Mouse (Mus musculus): Measurements from ENCODE around the gene Myo6. TPM values are rescaled to one million over a fixed set of nuclear protein-coding genes. Genes with fewer than 3 reads are reported as not detected.
"Not testable (repeated sequence)": the region's sequence is repeated elsewhere in the genome, so short reads cannot be mapped to it uniquely, and the experiment has no call there.

Myo6 gene
- polyA plus RNA-seq, 1 experiment from 2014 or later = 12.1 TPM

DNA sequence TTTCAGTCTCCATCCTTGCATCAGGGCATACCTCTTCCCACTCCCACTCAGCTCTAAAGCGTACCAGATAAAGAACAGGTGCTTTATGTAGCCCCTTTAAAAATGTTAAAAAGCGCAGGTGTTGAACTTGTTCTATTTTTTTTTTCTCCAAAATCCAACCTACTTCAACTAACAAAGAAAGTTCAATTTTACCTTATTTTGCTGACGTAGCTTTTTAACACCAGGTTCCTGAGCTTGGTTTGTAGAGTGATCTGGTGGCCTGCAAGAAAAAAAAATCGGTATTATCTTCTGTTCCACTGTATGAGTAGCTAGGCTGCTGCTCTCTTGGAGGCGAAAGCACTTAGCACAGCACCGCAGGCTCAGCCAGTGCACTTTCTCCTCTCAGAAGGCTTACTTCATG is 151.1 kb downstream of the Myo6 start:
- Histone ChIP-seq H3K27me3 (no peaks in the 10 kb centered on the region), H3K4me2 (no peak overlapping the region), H3K4me1 (no peaks in the 10 kb centered on the region), H3K36me3 (no peaks in the 10 kb centered on the region), H3K9ac (no peak overlapping the region), H3K9me3 (no peaks in the 10 kb centered on the region), H3K27ac (no peak overlapping the region), H3K4me3 (no peak overlapping the region)
- ATAC-seq (ENCODE audit: insufficient number of reproducible peaks, low FRiP score, low TSS enrichment, low read depth) = no peak
- WGBS = 89% methylated on average over 6 of the region's 6 CpGs

DNA sequence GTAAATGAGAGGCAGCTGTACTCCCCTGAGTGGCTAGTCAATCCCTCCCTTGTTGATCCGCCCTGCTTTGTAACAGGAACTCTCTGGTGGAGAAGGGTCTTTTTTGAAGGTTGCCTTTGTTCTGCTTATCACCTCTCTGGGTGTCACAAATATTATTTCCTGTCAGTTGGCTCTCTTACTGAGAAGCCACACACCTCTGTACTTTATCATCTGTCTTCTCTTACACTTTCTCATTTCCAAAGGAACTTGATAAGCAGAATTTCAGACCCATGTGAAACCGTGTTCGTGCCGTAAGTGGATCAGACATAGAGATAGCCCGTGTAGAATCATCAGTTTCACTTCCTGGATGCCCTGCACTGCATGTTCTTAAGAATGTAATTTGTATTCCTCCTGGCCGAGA is 153.2 kb downstream of the Myo6 start:
- Histone ChIP-seq H3K4me1 (no peaks in the 10 kb centered on the region), H3K27ac (no peak overlapping the region), H3K36me3 (no peaks in the 10 kb centered on the region), H3K4me2 (no peak overlapping the region), H3K9ac (no peak overlapping the region), H3K4me3 (no peak overlapping the region), H3K9me3 (no peaks in the 10 kb centered on the region), H3K27me3 (no peaks in the 10 kb centered on the region)
- no peak for ATAC-seq (ENCODE audit: insufficient number of reproducible peaks, low FRiP score, low TSS enrichment, low read depth)
- WGBS = 84% methylated on average over 6 of the region's 6 CpGs

DNA sequence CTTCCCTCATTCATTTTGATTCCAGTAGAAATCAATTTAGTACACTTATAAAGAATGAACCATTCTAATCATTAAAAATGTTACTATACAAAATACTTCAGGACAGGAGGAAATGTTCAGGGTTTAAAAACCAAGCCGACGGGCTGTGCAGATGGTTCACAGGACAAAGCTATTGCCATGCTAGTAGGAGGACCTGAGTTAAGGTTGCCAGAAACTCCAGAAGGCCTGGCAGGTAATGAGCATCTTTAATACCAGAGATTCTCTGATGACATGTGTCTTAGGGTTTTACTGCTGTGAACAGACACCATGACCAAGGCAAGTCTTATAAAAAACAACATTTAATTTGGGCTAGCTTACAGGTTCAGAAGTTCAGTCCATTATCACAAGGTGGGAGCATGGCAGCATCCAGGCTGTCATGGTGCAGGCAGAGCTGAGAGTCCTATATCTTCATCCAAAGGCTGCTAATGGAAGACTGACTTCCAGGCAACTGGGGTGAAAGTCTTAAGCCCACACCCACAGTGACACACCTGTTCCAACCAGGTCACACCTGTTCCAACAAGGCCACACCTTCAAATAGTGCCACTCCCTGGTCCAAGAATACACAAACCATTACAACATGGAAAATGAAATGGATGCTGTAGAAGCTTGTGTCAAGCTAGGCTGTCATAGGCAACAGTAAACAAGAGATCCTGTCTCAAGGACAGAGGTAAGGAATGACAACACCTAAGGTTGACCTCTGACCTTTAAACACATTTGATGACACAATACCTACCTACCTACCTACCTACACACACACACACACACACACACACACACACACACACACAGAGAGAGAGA is 156.4 kb downstream of the Myo6 start:
- H3K4me2 ChIP-seq; H3K9me3 ChIP-seq; H3K27me3 ChIP-seq; ATAC-seq (ENCODE audit: insufficient number of reproducible peaks, low FRiP score, low TSS enrichment, low read depth); H3K4me3 ChIP-seq; H3K36me3 ChIP-seq; H3K9ac ChIP-seq; H3K27ac ChIP-seq; H3K4me1 ChIP-seq: not testable (repeated sequence)
- WGBS = 89% methylated on average over 2 of the region's 2 CpGs

DNA sequence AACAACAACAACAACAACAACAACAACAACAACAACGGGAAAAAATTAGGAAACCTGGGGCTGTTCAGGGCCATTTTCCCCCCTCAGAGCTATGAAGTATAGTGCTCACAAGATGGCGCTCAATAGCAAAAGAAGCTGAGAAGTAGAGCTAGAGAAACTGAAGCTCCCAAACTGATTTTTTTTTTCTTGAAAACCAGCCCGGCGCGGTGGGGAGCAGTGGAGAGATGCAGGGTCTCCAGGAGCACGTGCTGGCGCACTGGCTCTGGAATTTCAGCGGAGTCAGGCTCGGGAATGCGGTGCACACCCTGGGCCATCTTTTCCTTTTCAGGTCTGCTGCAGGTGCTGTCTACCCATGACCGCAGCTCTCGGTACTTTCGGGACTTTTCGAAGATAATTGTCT is 167.3 kb downstream of the Myo6 start:
- no peak for ATAC-seq (ENCODE audit: insufficient number of reproducible peaks, low FRiP score, low TSS enrichment, low read depth)
- H3K9me3 ChIP-seq = no peaks in the 10 kb centered on the region
- peak overlapping the region; percentile 56 for H3K4me2 ChIP-seq
- H3K4me1 ChIP-seq = 0 out of 2 replicates have a peak, but pooled peaks cover 7% of the 10 kb centered on the region
- no peak overlapping the region for H3K27ac ChIP-seq
- peak overlapping the region; percentile 28 for H3K4me3 ChIP-seq
- WGBS = 20% methylated on average over 14 of the region's 14 CpGs
- no peaks in the 10 kb centered on the region for H3K27me3 ChIP-seq
- no peaks in the 10 kb centered on the region for H3K36me3 ChIP-seq
- no peak overlapping the region for H3K9ac ChIP-seq

DNA sequence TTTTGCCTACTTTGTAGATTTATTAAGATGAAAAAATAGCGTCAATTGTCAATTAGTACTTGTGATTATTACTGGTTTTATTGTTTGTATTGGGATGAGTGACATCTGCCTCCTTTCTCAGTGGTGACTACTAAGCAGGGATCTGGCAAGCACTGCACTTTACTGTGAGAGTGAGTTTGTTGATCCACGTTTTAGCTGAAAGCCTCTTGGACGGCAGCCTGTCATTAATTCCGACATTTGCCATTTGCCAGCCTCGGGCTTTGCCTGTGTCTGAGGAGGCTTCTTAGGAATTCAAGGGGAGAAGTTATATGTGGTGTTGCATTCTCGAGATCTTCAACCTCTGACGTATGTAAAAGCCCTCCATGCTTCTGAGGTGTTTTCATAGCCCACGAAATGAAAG is 168.6 kb downstream of the Myo6 start:
- Histone ChIP-seq H3K9me3 (no peaks in the 10 kb centered on the region), H3K4me2 (0 out of 2 replicates have a peak overlapping the region, but pooled peaks have one; percentile 1), H3K36me3 (no peaks in the 10 kb centered on the region), H3K4me1 (0 out of 2 replicates have a peak, but pooled peaks cover 7% of the 10 kb centered on the region), H3K27me3 (no peaks in the 10 kb centered on the region), H3K9ac (no peak overlapping the region), H3K4me3 (no peak overlapping the region), H3K27ac (no peak overlapping the region)
- ATAC-seq (ENCODE audit: insufficient number of reproducible peaks, low FRiP score, low TSS enrichment, low read depth) = no peak
- WGBS = 23% methylated on average over 8 of the region's 8 CpGs

DNA sequence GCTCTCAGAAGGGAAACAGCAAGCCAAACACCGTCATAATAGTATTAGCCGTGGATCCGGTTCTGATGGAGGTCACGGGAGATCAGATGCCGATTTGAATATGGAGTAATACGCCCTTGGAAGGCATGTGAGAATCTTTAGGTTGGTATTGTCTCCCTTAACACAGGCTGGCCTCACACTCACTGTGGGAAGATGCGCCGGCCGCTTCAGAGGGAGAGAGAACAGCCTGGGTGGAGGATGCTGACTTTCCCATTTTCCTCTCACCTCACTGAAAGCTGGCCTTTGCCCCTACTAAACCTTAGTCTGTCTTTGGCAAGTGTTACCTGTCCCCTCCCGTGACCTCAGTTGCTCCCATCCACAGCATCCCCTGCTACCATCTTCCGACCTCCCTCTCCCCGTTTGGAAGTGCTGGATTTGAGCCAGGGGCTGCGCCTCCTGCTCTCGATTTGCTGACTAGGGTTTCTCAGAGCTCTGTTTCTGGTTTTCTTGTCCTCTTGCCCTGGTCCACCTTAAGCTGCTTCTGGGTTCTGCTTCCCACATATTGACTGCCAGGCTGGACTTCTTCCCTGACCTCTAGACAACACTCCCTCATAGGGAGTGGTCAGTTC is 169.3 kb downstream of the Myo6 start:
- H3K27ac ChIP-seq = no peak overlapping the region
- H3K4me1 ChIP-seq = 0 out of 2 replicates have a peak, but pooled peaks cover 7% of the 10 kb centered on the region
- no peaks in the 10 kb centered on the region for H3K36me3 ChIP-seq
- H3K27me3 ChIP-seq = no peaks in the 10 kb centered on the region
- H3K4me3 ChIP-seq = no peak overlapping the region
- whole genome bisulfite sequencing = 52% methylated on average over 14 of the region's 14 CpGs
- no peaks in the 10 kb centered on the region for H3K9me3 ChIP-seq
- no peak for ATAC-seq (ENCODE audit: insufficient number of reproducible peaks, low FRiP score, low TSS enrichment, low read depth)
- H3K9ac ChIP-seq = no peak overlapping the region
- H3K4me2 ChIP-seq = no peak overlapping the region; the same call in 1 of the 2 replicates

DNA sequence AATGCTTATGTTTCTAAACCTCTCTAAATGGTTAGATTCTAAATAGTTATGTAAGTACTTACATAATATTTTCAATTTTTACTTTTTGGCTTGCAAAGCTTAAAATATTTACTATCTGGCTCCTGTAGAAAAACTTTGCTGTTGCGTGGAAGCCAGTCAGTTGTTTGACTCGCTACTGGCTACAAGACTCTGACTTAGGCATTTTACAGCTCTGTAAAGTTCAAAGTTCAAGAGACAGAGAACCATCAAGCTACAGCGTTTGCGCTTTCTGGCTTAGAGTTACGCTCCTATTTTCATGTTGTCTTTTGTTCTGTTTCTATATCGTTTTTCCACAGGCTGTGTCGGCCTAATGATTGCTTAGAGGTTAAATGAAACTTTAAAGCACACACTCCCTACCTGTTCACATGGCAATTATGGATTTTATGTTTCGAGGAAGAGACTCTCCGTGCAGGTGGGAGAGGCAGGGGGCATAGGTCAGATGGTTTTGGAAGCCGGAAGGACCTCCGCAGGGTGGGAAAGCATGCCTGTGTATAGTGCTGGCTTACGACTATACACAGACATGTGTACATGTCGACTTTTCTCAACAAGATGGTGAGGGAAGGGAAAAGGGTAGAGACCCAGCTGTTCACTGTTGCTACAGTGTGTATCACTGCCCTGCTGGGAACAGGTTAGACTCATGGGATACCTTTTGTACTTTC is 171.0 kb downstream of the Myo6 start:
- Histone ChIP-seq H3K4me2 (no peak overlapping the region), H3K27ac (no peak overlapping the region), H3K36me3 (no peaks in the 10 kb centered on the region), H3K4me1 (0 out of 2 replicates have a peak, but pooled peaks cover 7% of the 10 kb centered on the region), H3K9ac (no peak overlapping the region), H3K9me3 (no peaks in the 10 kb centered on the region), H3K4me3 (no peak overlapping the region), H3K27me3 (no peaks in the 10 kb centered on the region)
- 67% methylated on average over 13 of the region's 13 CpGs for WGBS
- ATAC-seq (ENCODE audit: insufficient number of reproducible peaks, low FRiP score, low TSS enrichment, low read depth) = no peak

DNA sequence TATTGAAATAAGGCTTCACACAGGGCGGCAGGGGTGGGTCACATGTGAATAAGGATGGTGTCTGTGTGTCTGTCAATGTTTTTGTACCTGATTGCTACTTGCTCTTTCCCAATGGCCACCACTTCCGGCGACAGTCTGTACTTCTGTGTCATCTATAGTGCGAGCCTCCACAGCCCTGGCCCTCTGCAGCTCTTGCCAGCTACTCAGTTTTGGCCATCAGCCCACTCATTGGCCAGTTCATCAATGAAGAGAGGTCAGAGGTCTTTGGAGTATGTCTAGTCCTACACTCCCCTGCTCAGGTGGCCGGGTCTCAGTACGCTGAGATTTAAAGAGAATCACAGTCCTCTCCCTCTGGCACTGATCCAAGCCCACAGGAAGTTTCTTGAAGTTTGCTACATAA is 173.2 kb downstream of the Myo6 start:
- Histone ChIP-seq H3K9ac (no peak overlapping the region), H3K9me3 (no peaks in the 10 kb centered on the region), H3K4me1 (0 out of 2 replicates have a peak, but pooled peaks cover 5% of the 10 kb centered on the region), H3K4me3 (no peak overlapping the region), H3K27me3 (no peaks in the 10 kb centered on the region), H3K27ac (no peak overlapping the region), H3K36me3 (no peaks in the 10 kb centered on the region), H3K4me2 (no peak overlapping the region)
- 85% methylated on average over 6 of the region's 6 CpGs for WGBS
- ATAC-seq (ENCODE audit: insufficient number of reproducible peaks, low FRiP score, low TSS enrichment, low read depth) = no peak

DNA sequence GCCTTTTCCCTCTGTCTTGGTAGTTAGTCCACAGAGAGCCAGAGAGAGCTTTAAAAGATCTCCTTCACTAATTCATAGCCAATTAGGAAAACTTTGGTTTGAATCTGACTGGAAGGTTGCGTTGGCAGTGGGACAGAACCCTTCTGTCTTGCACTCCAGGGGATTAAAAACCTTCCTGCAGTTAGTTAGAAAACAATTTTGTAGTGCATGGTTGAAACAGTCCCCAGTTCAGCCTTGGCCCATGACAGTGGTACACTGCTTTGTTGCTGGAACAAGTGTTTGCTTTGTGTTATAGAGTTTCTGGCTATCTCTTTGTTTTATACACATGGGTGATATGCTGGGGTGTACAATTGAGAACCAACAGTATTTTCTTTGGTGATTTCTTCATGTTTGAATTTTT is 176.1 kb downstream of the Myo6 start:
- WGBS = 29% methylated on average over 1 of the region's 1 CpGs
- H3K9ac ChIP-seq = no peak overlapping the region
- no peak for ATAC-seq (ENCODE audit: insufficient number of reproducible peaks, low FRiP score, low TSS enrichment, low read depth)
- H3K4me2 ChIP-seq = no peak overlapping the region
- H3K9me3 ChIP-seq = no peaks in the 10 kb centered on the region
- H3K36me3 ChIP-seq = no peaks in the 10 kb centered on the region
- H3K27me3 ChIP-seq = no peaks in the 10 kb centered on the region
- H3K4me3 ChIP-seq = no peak overlapping the region
- no peak overlapping the region for H3K27ac ChIP-seq
- H3K4me1 ChIP-seq = no peaks in the 10 kb centered on the region

DNA sequence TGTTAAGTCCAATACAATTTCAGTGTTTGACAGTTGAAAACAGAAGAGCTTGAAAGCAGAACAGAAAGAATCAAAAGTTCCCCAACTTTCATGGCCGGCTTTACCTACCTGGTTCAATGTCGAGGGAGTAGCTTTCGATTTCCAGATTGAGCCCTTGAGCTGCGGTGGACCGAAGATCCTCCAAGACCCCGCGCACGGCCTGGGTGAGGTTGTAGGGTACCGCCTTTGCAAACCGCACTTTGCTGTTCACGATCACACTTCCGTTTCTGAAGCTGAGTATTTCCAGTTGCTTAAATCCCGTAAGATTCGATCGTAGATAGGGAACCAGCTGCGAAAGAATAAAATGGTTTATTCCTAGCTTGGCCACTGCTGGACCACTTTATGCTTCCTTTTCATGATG is 176.9 kb downstream of the Myo6 start:
- no peaks in the 10 kb centered on the region for H3K4me1 ChIP-seq
- no peak for ATAC-seq (ENCODE audit: insufficient number of reproducible peaks, low FRiP score, low TSS enrichment, low read depth)
- H3K4me2 ChIP-seq = no peak overlapping the region
- H3K36me3 ChIP-seq = no peaks in the 10 kb centered on the region
- H3K9ac ChIP-seq = no peak overlapping the region
- no peaks in the 10 kb centered on the region for H3K27me3 ChIP-seq
- no peak overlapping the region for H3K27ac ChIP-seq
- H3K4me3 ChIP-seq = no peak overlapping the region
- H3K9me3 ChIP-seq = no peaks in the 10 kb centered on the region
- 93% methylated on average over 16 of the region's 16 CpGs for WGBS

DNA sequence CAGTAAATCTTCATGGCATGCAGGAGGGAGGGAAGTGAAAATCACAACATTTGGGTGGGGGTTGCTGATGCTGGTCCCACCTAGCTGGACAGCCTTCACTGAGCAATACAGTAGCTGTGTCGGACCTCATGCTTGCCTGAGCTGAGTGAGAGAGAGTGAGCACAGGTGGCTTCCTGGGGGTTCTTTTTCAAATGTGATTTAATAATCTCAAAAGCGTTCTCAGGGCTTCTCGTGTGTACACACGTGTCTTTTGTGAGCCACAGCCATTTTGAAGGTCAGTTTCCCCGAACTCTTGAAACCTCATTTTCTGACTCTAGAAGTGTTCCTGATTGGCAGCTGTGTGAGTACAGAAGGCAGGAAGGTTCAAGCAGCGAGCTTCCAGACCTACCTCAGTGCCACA is 177.7 kb downstream of the Myo6 start:
- Histone ChIP-seq H3K9ac (no peak overlapping the region), H3K9me3 (no peaks in the 10 kb centered on the region), H3K4me3 (no peak overlapping the region), H3K4me1 (no peaks in the 10 kb centered on the region), H3K27ac (no peak overlapping the region), H3K36me3 (no peaks in the 10 kb centered on the region), H3K27me3 (no peaks in the 10 kb centered on the region), H3K4me2 (no peak overlapping the region)
- 87% methylated on average over 6 of the region's 6 CpGs for WGBS
- no peak for ATAC-seq (ENCODE audit: insufficient number of reproducible peaks, low FRiP score, low TSS enrichment, low read depth)

DNA sequence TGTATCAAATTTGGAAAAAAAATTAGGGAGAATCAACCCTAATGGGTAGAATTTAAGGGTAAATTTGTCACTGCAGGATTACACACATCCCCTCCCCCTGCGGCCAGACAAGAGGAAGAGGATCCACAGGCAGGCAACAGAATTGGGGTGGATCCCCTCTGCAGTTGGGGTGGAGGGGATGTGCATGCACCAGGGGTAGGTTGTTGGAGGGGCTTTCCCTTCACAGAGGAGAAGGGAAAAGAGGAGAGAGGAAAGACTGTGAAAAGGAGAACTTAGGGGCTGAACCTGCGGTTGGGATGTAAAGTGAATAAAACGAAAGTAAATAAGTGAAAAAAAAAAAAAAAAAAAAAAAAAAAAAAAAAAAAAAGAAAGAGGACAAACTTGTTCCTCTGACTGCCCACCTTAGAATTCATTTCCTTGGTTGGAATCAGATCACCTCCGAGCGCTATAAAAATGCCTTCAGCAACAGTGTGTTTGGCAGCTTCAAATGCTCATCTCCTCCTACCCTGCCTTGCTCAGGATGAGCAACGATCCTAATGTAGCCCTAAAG is 179.7 kb downstream of the Myo6 start:
- no peaks in the 10 kb centered on the region for H3K9me3 ChIP-seq
- H3K27me3 ChIP-seq = no peaks in the 10 kb centered on the region
- no peak overlapping the region for H3K4me3 ChIP-seq
- no peak overlapping the region for H3K9ac ChIP-seq
- 86% methylated on average over 6 of the region's 6 CpGs for WGBS
- H3K27ac ChIP-seq = no peak overlapping the region
- H3K4me1 ChIP-seq = no peaks in the 10 kb centered on the region
- H3K36me3 ChIP-seq = no peaks in the 10 kb centered on the region
- no peak overlapping the region for H3K4me2 ChIP-seq
- ATAC-seq (ENCODE audit: insufficient number of reproducible peaks, low FRiP score, low TSS enrichment, low read depth) = no peak

Data from limb, embryonic 15.5 days (tissue).